Mouse (Mus musculus) right cerebral cortex, postnatal 14 days (tissue): ENCODE results near the gene Smad1.
"Not testable (repeated sequence)": the region's sequence is repeated elsewhere in the genome, so short reads cannot be mapped to it uniquely, and the experiment has no call there.

ENCODE experiments used
- DNase-seq: peaks from one replicate; pipeline ENCODE4 v3.0.0; 2022

The Smad1 gene

GRCm38 (mm10) chr8:79398994-79399650 is at the start of gene Smad1:
TSS of gene Smad1 (minus strand) at chr8:79399518.
- peak; percentile 94 for DNase-seq

DNA sequence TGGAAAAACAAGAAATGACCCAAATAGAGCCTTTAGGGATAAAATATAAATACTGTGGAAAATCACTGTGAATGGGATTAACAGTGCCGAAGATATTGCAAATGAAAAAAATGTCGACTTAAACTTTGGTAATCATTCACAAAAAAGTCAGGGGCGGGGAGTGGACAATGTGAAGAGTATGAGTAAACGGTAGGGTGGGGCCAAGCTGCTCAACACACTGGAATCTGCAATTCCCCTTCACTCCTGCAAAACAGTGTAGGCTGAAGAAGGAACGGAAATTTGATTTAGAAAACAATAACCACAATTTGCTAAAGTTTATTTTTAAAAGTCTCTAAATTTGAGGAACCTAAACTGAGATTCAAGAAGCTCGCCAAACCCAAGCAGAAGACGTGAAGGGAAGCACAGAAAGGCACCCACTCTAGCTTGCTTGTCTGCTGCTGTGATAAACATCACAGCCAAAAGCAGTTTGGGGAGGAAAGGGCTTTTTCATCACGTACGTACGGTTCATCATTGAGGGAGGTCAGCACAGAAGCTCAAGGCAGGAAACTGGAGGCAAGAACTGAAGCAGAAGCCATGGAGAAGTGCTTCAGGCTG is 48.0 kb upstream of the Smad1 start:
- no peak for DNase-seq

DNA sequence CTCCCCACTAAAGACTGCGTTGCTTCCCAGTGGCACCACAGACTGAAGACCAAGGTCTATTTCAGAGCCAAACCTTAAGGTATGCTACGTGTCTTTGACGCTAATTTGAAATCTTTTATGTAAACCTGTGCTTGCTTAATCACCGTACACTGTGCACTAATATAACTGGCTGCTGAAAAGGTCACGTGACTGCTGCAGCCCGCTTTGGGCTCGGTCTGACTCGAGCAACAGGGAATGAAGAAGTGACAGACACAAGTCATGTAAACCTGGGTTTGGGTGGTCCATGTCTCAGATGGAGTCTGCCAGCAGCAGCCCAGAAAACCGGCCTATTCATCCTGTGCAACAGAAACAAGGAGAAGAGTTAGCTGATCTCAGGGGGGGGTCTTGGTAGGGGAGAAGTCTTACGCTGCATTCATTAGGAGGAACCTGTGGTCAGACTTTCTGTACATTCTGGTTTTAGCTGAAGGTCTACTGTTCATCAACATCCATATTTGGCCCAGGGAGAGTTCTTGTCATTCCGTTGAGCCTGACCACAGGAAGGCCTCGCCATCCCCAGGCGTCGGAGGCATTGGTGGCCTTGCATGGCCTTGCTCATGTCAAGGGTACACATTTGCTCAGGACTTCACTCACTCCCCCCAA is 44.3 kb upstream of the Smad1 start:
- DNase-seq, result no peak

- no peak for DNase-seq
Measured at GRCm38 (mm10) chr8:79433953-79434500, 34.7 kb upstream of the Smad1 start.

DNA sequence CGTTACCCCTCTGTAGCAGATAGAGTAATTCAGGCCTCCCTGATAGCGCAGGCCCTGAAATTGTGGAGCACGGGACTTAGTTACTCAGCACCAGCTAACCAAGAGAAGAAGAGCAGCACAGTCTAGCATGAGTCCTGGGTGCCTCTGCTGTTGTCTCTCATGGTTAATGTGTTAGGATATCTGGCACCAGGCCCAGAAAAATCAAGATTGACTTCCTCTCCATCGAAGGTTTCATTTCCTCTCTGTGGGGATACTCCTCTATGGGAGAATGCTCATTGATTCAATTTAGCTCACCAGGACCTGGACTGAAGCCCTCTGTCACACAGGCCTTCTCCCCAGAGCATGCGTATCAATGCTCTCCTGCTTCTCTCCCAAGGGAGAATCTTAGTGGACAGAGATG is 15.6 kb upstream of the Smad1 start:
- DNase-seq, result no peak

GRCm38 (mm10) chr8:79410501-79410900 is 11.2 kb upstream of the Smad1 start:
- no peak for DNase-seq

GRCm38 (mm10) chr8:79407356-79407755 is 8.0 kb upstream of the Smad1 start:
- not testable (repeated sequence) for DNase-seq

GRCm38 (mm10) chr8:79404895-79405557 is 5.7 kb upstream of the Smad1 start:
- no peak for DNase-seq

GRCm38 (mm10) chr8:79400671-79401070 is 1.4 kb upstream of the Smad1 start:
- no peak for DNase-seq

GRCm38 (mm10) chr8:79398251-79398981 is 902 bp downstream of the Smad1 start:
- peak; percentile 40 for DNase-seq

GRCm38 (mm10) chr8:79397705-79398250 is 1.5 kb downstream of the Smad1 start:
- no peak for DNase-seq

DNA sequence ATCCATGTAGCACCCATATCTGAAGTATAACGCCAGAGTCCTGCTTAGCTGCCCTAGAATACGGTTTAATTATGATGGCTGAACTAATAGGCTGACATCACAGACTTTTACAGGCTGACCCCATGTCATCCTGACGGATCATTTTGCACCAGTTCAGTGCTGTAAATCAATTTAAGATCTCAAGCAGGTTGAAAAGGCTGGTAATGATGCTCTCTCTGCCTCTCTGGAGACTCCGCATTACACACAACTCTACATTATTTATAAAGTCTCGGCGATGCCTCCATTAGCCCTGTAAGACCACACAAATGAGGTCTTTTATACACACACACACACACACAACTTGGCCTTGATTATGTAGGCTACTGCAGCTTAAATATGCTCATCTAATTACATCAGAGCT is 2.4 kb downstream of the Smad1 start:
- DNase-seq, result no peak

GRCm38 (mm10) chr8:79394009-79394408 is 5.3 kb downstream of the Smad1 start:
- DNase-seq, result no peak

DNA sequence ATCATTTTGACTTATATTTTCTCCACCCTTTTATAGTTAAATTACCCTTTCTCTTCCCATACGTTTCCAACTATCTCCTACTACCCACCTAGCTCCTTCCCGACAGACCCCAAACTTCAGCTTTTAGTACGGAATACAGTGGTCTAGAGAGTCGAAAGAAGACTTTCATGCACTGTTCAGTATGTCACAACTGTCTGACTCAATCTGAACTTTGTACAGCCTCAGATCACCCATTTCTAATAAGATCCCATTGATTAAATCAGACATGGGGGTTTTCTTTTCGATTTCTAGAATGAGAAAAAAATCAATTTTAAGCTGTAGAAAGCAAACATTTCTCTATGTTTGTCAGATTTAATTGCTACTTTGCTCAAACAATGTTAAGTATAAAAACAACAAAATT is 6.1 kb downstream of the Smad1 start:
- DNase-seq, result no peak

DNA sequence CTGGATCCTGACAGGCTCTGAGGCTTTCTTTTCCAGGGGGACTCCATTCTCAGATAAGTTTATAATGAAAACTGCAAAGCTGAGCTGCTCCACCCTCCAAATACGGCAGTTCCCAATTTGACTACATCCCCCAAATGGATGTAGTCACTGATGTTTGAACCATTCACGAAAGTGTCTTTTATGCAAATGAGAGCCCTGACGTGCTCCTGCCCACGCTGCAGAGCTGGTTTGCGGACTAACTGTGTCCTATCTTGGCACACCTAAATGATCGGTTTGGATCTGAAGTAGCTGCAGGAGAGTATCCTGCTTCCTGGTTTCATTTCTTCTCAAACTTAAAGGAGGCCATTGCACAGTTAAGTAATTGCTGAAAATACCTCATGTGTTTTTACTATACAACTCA is 6.7 kb downstream of the Smad1 start:
- no peak for DNase-seq

GRCm38 (mm10) chr8:79391454-79391853 is 7.9 kb downstream of the Smad1 start:
- no peak for DNase-seq

DNA sequence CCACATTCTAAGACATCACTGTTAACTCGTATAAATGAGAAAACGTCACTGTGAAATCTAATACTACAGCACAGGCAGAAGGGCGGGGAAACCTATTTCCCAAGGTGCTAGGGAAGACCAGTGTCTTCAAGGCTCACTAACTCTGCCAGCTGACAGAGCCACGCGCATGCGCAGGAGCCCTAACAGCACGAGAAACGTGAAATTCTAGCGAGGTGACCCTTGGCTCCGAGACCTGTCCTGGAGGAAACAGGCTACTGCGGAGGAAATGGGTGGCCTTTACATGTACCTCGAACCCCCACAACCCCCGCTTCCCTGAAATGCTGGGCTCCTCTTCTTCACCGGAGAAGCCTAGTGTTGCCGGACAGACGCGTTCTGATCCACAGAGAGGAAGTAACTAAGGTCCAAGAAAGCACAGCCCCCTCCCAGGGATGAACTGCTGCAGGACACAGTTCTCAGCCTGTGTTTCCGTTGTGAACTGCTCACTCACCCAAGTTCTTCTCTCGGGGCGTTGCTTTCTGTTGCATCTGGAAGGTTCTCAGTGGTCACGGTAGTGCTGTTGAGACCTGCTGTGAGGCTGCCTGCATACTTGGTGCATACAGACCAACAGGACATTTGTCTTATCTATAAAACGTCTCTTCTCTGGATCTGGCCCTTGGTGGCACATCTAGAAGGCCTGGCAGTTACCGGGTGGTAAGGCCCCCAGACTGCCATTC is 10.1 kb downstream of the Smad1 start:
- no peak for DNase-seq

- DNase-seq, result no peak
Measured at GRCm38 (mm10) chr8:79386831-79387230, 12.5 kb downstream of the Smad1 start.

- no peak for DNase-seq
Measured at GRCm38 (mm10) chr8:79386358-79386757, 13.0 kb downstream of the Smad1 start.

GRCm38 (mm10) chr8:79384276-79385271 is 14.7 kb downstream of the Smad1 start:
- DNase-seq, result no peak

DNA sequence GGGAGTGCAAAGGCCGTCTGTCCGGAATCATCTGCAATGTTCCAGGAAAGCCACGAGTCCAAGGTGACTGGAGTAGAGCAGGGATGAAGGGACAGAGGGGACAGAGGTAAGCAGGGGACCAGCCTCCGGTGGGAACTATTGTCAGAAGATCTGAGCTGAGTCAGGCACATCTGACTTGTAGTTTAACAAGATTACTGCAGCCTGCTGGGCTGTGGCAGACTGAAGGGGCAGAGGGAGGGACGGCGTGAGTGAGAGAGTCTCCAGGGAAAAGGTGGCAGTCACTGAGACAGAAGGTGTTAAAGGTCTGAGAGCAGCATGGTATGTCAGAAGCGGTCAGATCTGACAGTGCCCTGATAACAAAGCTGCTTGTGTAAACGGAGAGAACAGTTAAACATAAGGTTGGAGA is 16.5 kb downstream of the Smad1 start:
- DNase-seq, result no peak
